Comparison of ENCODE assay signal across 1 mouse cellular context in the genomic region with DNA sequence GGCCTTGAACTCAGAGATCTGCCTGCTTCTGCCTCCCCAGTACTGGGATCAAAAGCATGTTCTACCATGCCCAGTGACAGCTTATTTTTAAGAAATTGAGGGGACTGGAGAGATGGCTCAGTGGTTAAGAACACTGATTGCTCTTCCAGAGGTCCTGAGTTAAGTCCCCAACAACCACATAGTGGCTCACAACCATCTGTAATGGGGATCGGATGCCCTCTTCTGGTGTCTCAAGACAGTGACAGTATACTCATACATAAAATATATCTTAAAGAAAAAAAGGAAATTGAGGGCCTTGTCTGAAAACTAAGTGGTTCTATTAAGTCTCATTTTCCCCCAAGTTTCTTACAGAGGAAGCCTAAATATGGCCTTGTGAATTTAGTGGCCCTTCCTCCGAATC.
TF ChIP-seq lines count a peak whose summit lies in the region.

No protein-coding gene starts in this region.

TF ChIP-seq in MEL, 35 proteins besides CTCF, POLR2A, EP300 and RAD21:
- TF ChIP-seq SMC3 (IDR thresholded peaks at IDR 0.05; ENCODE audit: low read depth, low read length): peak; percentile 47
- TF ChIP-seq KAT2A (conservative IDR thresholded peaks at IDR 0.05; ENCODE audit: low read depth, low read length): no peak
